Mouse (Mus musculus): ENCODE data around the gene Ist1.

DNA sequence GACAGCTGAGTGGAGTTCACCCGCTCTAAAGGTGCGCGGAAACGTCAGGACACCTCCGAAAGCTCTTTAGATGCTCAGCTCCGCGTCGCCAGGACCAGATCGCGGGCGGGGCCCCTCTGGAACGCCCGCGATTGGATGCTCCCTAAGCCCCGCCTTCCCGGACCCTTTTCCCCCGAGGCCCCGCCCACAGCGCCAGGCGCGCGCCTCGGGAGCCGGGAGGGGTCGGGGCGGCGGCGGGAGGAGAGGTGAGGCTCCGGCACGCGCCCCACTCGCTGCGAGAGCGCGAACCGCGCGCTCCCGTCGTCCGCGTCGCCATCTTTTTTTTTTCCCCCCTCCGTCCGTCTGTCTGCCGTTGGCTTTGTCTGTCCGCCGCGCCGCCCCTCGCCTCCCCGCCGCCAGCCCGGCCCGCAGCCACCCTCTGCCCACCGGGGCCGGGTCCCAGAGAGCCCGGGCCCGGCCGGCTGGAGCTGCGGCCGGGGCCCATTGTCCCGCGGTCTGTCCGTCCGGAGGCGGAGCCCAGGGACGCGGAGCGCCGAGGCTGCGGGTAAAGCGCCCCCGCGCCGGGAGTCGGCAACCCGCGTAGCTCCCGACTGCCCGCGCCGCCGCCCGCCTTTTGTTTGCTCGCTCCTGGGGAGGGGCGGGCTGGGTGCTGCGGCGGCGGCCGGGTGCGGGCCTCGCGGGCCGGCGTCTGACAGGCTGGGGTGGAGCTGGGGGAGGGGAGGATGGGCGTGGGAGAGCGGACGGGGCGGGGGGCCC, 12.4 kb upstream of the Ist1 start, which contains the start of gene Zfp821:
- TF ChIP-seq ZC3H11A (IDR thresholded peaks at IDR 0.05; ENCODE audit: borderline replicate concordance, low read depth, low read length) (no peak), HCFC1 (IDR thresholded peaks at IDR 0.05; ENCODE audit: borderline replicate concordance, insufficient read depth, low read length) (no peak), MAFK (IDR thresholded peaks at IDR 0.05; ENCODE audit: insufficient read depth, low read depth, low read length) (no peak), ZNF384 (IDR thresholded peaks at IDR 0.05; ENCODE audit: low read depth, low read length) (no peak), CHD2 (IDR thresholded peaks at IDR 0.05; ENCODE audit: low read depth, low read length) (no peak)

All from ES-E14 (cell line).